ENCODE assay signal across 8 mouse cellular contexts in the genomic region with DNA sequence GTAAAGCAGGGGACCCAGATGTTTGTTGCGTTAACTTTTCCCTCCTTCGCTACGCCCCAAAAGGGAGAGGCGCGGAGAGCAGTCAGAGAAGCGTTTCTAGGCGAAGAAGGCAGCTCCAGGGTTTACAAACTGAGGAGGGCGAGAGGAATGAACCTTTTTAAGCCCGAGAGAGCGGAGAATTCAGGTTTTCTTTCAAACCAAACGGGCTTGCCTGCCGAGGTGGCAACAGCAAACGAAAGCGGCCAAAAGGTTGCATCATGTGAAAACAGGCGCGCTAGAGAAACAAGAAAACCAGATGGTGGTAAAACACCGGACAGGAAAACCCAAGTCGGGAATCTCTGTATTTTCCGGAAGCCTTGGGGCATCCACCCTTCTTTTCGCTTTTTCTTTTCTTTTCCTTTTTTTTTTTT. TPM values are rescaled to one million over a fixed set of nuclear protein-coding genes. Genes with fewer than 3 reads are reported as not detected.
DNase-seq lines count a peak whose midpoint lies in the region; ATAC-seq and TF ChIP-seq lines count a peak whose summit lies in the region.

No protein-coding gene starts in this region.

- peak; percentile 37; the same call in 1 of the 2 replicates for ATAC-seq in erythroid progenitor cell, adult 5-6 weeks (replicated peaks; ENCODE audit: low FRiP score, poor library complexity, severe bottlenecking)
- no peak for ATAC-seq in midbrain, embryonic 13.5 days

- peak overlapping the region; percentile 91 for H3K9ac ChIP-seq in midbrain, embryonic 13.5 days (replicated peaks)

- no peak for TF ChIP-seq CTCF in layer of hippocampus, adult 2 months (conservative IDR thresholded peaks at IDR 0.05)

- peaks cover 54% of the 10 kb centered on the region for H3K4me1 ChIP-seq in midbrain, embryonic 13.5 days (replicated peaks)

- under 1% methylated on average over 20 of the region's 20 CpGs for WGBS in midbrain, embryonic 13.5 days

- no peak for DNase-seq in layer of hippocampus, adult 2 months (ENCODE audit: low spot score in 2 of 2)
- no peak for DNase-seq in layer of hippocampus, adult 8-10 months (ENCODE audit: low spot score in 2 of 2)
- peak; percentile 24 for DNase-seq in T-cell, adult 2 months (ENCODE audit: low spot score)
- DNase-seq in induced T-regulatory cell, adult 2 months (ENCODE audit: low read depth): peak; percentile 64
- no peak for DNase-seq in right cerebral cortex, postnatal 14 days
- no peak for DNase-seq in left cerebral cortex, adult 11 months (ENCODE audit: low spot score)

- H3K36me3 ChIP-seq in midbrain, embryonic 13.5 days: no peaks in the 10 kb centered on the region

- peaks cover 26% of the 10 kb centered on the region for H3K27me3 ChIP-seq in midbrain, embryonic 13.5 days

- no peaks in the 10 kb centered on the region for H3K9me3 ChIP-seq in midbrain, embryonic 13.5 days

- peak overlapping the region; percentile 85 for H3K4me3 ChIP-seq in layer of hippocampus, adult 2 months
- H3K4me3 ChIP-seq in midbrain, embryonic 13.5 days (replicated peaks): peak overlapping the region; percentile 79

- peak overlapping the region; percentile 77 for H3K4me2 ChIP-seq in midbrain, embryonic 13.5 days (replicated peaks)

- peak overlapping the region; percentile 91 for H3K27ac ChIP-seq in layer of hippocampus, adult 2 months
- peak overlapping the region; percentile 95 for H3K27ac ChIP-seq in midbrain, embryonic 13.5 days

RNA-seq across cellular contexts. Expression of gene Clic4, which starts 1.2 kb away (rescaled TPM):
- 10 to 100 TPM; 31.2 to 34.2 TPM for total RNA-seq in layer of hippocampus, adult 2 months (2021)
- total RNA-seq in layer of hippocampus, adult 8-10 months (2022): 10 to 100 TPM; 37.4 to 43.1 (median 38.4) TPM
- total RNA-seq in erythroid progenitor cell, adult 5-6 weeks (2015; ENCODE audit: low replicate concordance): 121 and 125 TPM in 2 replicates
- 139 and 144 TPM in 2 replicates for total RNA-seq in erythroid progenitor cell, adult 5-6 weeks (2017; ENCODE audit: low replicate concordance)
- polyA plus RNA-seq in midbrain, embryonic 13.5 days (2015; fragmentation: Nextera tagmentation; extraction: Ambion mirVana): 95.1 and 108 TPM in 2 replicates

Comparison
In these comparisons a context has a peak if more than half of its experiments do, and no peak if none do; other contexts are left out.
1. DNase-seq: peak in T-cell, adult 2 months (single experiment) and induced T-regulatory cell, adult 2 months (single experiment); none in layer of hippocampus, adult 2 months (0 of 2), layer of hippocampus, adult 8-10 months (0 of 2), right cerebral cortex, postnatal 14 days (single experiment) and left cerebral cortex, adult 11 months (single experiment).